Mouse (Mus musculus): Measurements from ENCODE around the gene Atp6v0a4.

Gene Atp6v0a4

GRCm38 (mm10) chr6:38072137-38072796, 52.1 kb downstream of the Atp6v0a4 start:
- DNase-seq: no peak

GRCm38 (mm10) chr6:38071256-38071655, 53.1 kb downstream of the Atp6v0a4 start:
- no peak for DNase-seq

DNA sequence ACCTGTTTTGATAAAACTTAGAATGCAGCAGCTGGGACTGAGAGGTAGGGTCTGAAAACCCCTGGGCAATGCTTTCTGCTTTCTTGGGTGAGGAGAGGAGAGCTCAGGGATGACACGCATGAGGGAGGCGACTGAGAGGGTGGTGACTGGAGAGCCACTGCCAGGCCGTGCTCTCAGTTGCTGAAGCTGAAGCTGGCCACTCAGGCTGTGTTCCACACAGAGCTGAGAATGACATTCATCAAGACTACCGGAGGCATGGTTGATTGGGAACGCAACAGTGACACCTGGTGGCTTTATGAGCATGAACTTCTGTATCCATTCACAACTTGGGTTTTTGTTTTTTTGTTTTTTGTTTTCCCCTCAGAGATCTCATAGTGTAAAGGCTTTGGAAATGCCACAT, 58.2 kb downstream of the Atp6v0a4 start:
- DNase-seq: peak; percentile 73

DNA sequence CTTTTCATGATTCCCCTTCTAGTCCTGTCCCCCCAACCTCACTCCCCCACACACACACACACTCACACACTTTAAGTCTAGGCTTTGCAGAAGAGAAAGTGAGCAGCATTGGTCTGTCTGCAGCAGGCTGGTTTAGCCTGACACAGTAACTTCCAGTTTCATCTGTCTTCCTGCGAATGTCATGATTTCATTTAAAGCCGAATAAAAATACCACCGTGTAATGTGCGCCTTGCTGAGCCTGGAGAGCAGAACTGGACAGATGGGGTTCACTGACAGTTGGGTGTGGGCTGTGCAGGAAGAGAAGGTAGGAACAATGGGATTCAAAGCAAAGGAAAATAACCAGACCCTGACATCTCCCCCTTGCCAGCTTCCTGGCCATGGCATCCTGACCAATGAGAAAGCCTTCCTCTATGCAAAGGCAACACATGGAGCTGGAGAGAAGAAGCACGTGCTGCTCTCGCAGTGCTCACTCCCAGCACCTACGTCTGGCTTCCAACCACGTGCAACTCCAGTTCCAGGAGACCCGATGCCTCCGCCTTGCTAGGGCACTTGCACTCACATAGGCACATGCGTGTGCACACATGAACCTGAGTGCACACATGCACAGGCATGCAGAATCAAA, 58.8 kb downstream of the Atp6v0a4 start:
- no peak for DNase-seq

GRCm38 (mm10) chr6:38065122-38065500, 59.3 kb downstream of the Atp6v0a4 start:
- DNase-seq: no peak

DNA sequence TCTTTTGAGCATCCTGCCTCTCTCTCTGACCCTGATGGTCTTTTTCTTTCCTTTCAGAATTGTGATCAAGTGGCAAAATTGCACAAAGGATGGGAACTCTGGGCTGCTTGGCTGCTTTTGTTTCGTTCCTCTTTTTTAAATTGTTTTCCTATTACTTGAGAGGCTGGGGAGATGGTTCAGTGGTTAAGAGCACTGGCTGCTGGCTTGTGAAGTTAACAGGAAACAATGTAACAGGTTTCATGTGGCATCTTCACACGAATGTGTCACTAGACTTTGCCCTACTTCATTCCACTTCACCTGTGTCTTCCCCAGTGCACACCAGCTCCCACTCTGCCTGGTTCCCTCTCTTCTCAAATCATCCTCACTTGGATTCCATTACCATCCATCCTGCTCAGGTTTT, 59.8 kb downstream of the Atp6v0a4 start:
- DNase-seq: no peak

DNA sequence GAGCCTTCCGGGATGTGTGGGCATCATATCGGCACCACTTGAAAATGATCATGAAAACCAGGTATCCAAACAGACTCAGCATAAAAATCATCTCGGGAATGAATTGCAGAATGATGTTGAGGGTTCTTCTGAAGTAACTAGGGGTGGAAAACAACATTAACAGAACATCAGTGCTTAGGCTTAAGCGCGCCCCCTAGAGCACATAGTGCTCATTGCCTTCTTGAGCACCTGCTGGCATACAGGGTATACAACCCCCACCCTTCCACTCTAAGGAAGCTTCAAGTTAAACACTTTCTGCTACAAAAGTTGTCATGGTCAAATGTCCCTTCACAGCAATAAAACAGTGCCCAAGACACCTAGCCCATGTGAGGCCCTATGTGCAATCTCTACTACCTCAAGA, 65.6 kb downstream of the Atp6v0a4 start:
- DNase-seq: no peak

DNA sequence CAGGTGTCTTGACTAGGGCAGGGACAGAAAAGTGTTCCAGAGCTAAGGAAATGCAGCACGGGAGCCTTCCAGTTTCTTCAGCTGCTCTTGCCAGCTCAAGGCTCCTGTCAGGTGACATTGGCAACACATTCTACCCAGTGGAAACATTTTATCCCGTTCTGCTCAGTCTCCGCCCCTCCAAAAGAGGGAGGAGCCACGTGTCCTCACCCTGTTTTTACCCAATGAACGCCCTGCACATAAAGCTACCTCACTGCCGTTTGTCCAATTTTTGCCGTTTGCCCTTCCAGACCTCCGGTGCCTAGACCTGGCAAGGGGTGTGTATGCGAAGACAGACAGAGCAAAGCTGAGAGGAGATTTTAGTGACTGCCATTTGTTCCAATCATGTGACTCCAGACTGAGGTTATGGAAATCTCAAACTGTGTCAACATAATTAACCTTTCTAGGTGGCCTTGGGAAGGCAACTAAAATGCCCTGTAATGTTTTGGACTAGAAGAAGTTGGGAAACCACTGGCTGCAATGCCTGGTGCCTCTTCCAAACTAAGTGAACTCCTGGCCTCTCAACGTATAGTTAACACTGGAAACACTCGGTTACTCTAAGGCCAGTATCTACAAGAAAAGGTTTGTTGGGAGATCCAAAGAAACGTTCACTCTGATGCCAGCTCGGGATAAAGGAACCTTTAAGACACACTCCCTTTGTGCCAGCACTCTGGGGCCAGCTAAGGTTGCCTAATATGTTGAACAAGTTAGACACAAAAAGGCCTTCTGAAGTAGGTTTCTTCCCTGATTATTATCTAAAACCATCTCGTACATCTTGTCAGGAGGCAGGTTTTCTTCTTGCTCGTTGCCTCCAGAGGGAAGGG, 68.7 kb downstream of the Atp6v0a4 start:
- DNase-seq: no peak

DNA sequence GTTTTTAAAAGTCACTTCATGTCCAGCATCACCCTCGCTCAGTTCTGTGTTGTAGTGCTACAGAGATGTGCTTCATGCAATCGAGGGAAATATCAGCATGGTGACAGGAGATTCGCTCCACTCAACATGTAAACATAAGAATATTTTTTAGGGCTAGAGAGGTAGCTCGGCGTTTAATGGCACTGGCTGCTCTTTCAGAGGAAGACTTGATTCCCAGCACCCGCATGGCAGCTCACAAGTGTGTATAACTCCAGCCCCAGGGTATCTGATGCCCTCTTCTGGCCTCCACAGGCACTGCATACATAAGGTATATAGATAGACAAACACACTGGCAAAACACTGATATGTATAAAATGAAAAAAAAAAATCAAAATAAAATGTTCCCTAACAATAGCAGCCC, 74.8 kb downstream of the Atp6v0a4 start:
- no peak for DNase-seq

GRCm38 (mm10) chr6:38048800-38049561, 75.4 kb downstream of the Atp6v0a4 start:
- peak; percentile 58 for DNase-seq

DNA sequence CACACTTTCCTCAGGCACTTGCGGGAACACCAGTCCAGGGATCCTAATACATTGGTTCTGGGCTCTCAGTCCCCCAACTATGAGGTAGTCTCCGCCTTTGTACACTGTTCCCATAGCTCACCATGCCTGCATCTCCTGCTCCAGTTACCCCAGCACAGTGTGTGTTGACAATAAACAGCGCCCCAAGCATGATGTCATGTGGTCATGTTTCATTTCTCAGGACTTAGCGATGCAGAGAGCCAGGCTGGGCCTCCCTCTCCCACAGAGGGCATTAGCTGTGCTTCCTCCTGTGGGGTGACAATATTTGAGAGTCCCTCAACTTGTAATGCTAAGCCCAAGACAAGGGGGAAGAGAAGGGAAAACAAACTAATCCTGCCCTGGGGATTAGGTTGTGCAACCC, 76.4 kb downstream of the Atp6v0a4 start:
- DNase-seq: no peak

DNA sequence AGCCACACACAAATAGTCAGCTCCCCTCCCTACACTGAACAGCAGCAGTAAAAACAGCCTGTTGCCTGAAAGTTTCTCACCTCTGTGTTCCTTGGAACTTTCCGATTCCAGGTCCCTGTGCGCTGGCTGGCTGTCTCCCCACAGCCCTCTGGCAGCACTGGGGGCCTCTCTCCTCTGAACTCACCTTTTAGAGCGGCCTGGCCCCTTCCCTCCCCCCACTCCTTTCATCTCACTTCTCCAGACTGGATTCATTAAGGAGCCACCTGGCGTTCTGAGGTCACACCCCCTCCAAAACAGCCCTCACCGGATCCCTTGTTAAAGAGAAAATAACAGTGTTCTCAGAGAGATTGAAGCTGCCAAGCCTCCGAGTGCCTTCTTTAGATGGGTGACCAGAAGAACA, 77.5 kb downstream of the Atp6v0a4 start, which contains the start of gene Svopl:
Gene Svopl (minus strand): TSS at position 159 of the 400 bp plus-strand sequence.
- no peak for DNase-seq

GRCm38 (mm10) chr6:38032801-38033566, 91.4 kb downstream of the Atp6v0a4 start:
- peak; percentile 43 for DNase-seq

DNA sequence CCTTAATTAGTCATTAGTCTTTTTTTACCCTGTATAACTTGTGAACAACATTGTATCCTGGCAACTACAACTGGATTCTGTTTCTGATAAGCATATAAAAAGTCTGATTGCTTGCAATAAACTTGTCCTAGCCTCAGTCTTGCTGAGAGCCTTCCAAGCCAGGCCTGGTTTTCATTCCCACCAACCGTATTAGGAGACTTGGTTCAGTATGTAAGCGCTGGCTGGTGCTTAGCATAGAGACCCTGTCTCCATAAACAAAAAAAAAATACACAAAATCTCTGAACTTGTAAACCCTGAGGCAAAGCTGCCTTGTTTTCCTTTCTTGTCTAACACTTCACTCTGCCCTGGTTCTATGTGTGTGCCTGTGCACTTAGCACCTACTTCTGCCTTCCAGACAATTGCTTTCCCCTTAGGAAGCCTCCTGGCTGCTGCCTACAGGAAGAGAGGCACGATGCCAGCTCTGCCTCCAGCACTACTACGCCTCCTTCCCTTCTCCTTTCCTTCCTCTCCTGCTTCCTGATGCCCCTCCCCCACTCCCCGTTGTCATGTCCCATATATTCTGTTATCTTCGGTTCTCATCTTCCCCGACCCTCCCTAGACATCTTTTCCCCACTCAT, 92.4 kb downstream of the Atp6v0a4 start:
- DNase-seq: peak; percentile 71

DNA sequence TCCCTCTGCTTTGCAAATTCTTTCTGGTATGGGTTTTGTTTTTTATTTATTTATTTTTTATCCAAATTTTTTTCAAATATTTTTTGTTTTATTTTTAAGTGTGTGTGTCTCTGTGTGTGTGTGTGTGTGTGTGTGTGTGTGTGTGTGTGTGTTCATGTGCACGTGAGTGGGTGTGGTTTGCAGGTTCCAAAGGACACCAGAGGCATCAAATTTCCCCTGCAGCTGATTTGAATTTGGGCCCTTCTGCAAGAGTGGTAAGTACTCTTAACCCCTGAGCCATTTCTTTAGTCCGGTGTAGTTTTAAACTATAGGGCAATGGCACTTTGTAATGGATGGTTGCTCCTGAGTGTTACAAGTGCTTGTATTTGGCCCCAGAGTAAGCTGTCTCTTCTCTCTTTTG, 96.2 kb downstream of the Atp6v0a4 start:
- no peak for DNase-seq

DNA sequence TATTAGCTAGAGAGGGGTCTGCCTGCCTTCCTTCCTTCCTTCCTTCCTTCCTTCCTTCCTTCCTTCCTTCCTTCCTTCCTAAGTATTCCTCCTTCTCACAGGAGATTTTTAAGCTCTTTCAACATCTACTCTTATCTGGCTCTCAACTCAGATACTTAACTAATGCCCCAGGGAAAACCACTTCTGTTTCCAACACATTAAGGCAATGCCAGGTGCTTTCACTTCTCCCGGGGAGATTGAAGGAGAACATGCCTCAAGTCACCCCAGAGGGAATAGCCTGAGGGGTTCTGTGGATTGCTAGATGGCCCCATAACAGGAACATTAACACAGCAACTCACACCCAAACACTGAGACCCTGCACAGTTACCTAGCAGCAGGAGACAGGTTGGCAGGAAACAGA, 96.6 kb downstream of the Atp6v0a4 start:
- no peak for DNase-seq

DNA sequence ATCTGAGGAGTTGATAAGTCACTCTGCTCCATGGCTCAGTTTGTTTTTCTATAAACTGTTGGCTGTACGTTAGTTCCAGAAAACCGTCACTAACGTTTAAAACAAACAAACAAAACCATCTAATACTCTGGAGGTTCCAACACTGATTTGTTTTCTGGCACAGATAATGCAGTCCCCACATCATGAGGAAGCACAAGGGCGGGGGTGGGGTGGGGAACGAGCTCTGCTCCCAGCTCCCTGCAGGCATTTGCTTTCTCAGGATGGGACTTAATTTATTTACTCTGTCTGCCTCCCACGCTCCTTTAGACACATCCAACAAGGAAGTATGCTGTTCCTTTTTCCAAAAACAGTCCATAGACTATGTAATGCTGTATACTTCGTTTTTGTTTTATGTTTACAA, 101.1 kb downstream of the Atp6v0a4 start:
- no peak for DNase-seq

- DNase-seq: no peak
These were observed 103.0 kb downstream of the Atp6v0a4 start for GRCm38 (mm10) chr6:38021406-38021805.

- no peak for DNase-seq
These were observed 111.6 kb downstream of the Atp6v0a4 start for GRCm38 (mm10) chr6:38012829-38013228.

DNA sequence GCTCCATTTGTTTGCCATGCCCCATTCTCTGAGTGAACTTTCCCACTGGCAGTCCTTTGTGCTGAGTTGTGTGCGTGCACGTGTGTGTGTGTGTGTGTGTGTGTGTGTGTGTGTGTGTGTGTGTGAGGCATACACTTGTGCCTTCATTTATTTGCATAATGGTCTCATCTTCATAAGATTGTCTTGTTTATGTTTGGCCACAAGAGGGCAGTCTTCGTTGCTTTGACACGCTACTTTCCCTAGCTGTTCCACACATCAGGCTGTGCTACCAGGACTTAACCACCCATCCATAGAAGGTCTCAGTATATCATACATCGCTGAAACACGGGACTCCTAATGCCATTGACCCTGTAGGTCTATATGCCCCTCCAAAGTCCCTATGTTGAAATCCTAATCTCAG, 116.9 kb downstream of the Atp6v0a4 start:
- DNase-seq: peak; percentile 70
